Comparison of ENCODE assay signal across 31 mouse cellular contexts in genomic region chr16:29854805-29855565, GRCm38 (mm10).
A peak's percentile ranks its signal among the peaks of the same experiment; 100 is the strongest.
DNase-seq lines count a peak whose midpoint lies in the region; ATAC-seq lines count a peak whose summit lies in the region.
"Had no signal": no experiment of that assay in that cellular context is flagged by ENCODE, and none has a peak within 500 bp of the region (broad histone marks: within the 10 kb centered on the region; RNA-seq: fewer than 3 reads in every experiment).

No protein-coding gene starts in this region.

- no peaks in the 10 kb centered on the region for H3K9me3 ChIP-seq in hindbrain, embryonic 16.5 days (ENCODE audit: control insufficient read depth, low read length)
- H3K9me3 ChIP-seq in hindbrain, embryonic 11.5 days (ENCODE audit: control insufficient read depth, low read length), result no peaks in the 10 kb centered on the region
- H3K9me3 ChIP-seq in forebrain, embryonic 13.5 days (replicated peaks), result no peaks in the 10 kb centered on the region
- H3K9me3 ChIP-seq in kidney, embryonic 14.5 days (ENCODE audit: control insufficient read depth, low read length), result no peaks in the 10 kb centered on the region
- H3K9me3 ChIP-seq: embryonic facial prominence, embryonic 10.5 days; embryonic facial prominence, embryonic 15.5 days; heart, embryonic 10.5 days; heart, embryonic 15.5 days; liver, embryonic 12.5 days; megakaryocyte, embryonic 14.5 days; midbrain, embryonic 12.5 days; neural tube, embryonic 12.5 days had no signal

- no peak for DNase-seq in hindbrain, embryonic 11.5 days (ENCODE audit: low spot score)
- peak; percentile 46 for DNase-seq in retina, postnatal 1 day
- no peak for DNase-seq in retina, embryonic 14.5 days (ENCODE audit: low spot score)
- no peak for DNase-seq in embryo, embryonic 9.5 days (ENCODE audit: extremely low spot score)
- DNase-seq: adrenal gland, postnatal 25 days; cerebellum, adult 18-20 months; cerebellum, postnatal 14 days; gastrocnemius, postnatal 25 days; heart, adult 11 months; kidney, adult 2 months; kidney, postnatal 4 days; layer of hippocampus, postnatal 36 days; left cerebral cortex, postnatal 4 days; liver, postnatal 0 days; lung, postnatal 36 days; thymus, postnatal 25 days had no signal

- H3K27ac ChIP-seq in hindbrain, embryonic 16.5 days (ENCODE audit: low read depth, low read length), result no peak overlapping the region
- no peak overlapping the region for H3K27ac ChIP-seq in hindbrain, embryonic 11.5 days (ENCODE audit: low read depth, low read length)
- H3K27ac ChIP-seq in forebrain, embryonic 13.5 days, result no peak overlapping the region
- no peak overlapping the region for H3K27ac ChIP-seq in kidney, embryonic 14.5 days (ENCODE audit: low read depth, low read length)
- H3K27ac ChIP-seq: embryonic facial prominence, embryonic 10.5 days; embryonic facial prominence, embryonic 15.5 days; heart, embryonic 10.5 days; heart, embryonic 15.5 days; hindbrain, embryonic 14.5 days; kidney, postnatal 0 days; liver, embryonic 12.5 days; midbrain, embryonic 12.5 days; neural tube, embryonic 12.5 days had no signal

- no peak overlapping the region for H3K9ac ChIP-seq in hindbrain, embryonic 16.5 days (ENCODE audit: low read depth, low read length)
- no peak overlapping the region for H3K9ac ChIP-seq in hindbrain, embryonic 11.5 days (ENCODE audit: low read depth, low read length)
- H3K9ac ChIP-seq in forebrain, embryonic 13.5 days, result no peak overlapping the region
- H3K9ac ChIP-seq in kidney, embryonic 14.5 days (ENCODE audit: low read depth, low read length), result no peak overlapping the region
- H3K9ac ChIP-seq: embryonic facial prominence, embryonic 15.5 days; heart, embryonic 15.5 days; hindbrain, embryonic 14.5 days; liver, embryonic 12.5 days; liver, postnatal 0 days; midbrain, embryonic 12.5 days; neural tube, embryonic 12.5 days had no signal

- no peaks in the 10 kb centered on the region for H3K4me1 ChIP-seq in hindbrain, embryonic 16.5 days (ENCODE audit: control insufficient read depth, insufficient read depth, low read depth, low read length)
- no peaks in the 10 kb centered on the region for H3K4me1 ChIP-seq in hindbrain, embryonic 11.5 days (replicated peaks; ENCODE audit: control insufficient read depth, insufficient read depth, low read length)
- peaks cover 12% of the 10 kb centered on the region for H3K4me1 ChIP-seq in forebrain, embryonic 13.5 days
- H3K4me1 ChIP-seq in kidney, embryonic 14.5 days (ENCODE audit: control insufficient read depth, insufficient read depth, low read length), result 0 out of 2 replicates have a peak, but pooled peaks cover 4% of the 10 kb centered on the region
- H3K4me1 ChIP-seq: embryonic facial prominence, embryonic 15.5 days; neural tube, embryonic 12.5 days had no signal

- ATAC-seq in hindbrain, embryonic 16.5 days, result 0 out of 2 replicates have a peak, but pooled peaks have one; percentile 40
- ATAC-seq in hindbrain, embryonic 11.5 days (ENCODE audit: low FRiP score), result no peak
- ATAC-seq in forebrain, embryonic 13.5 days, result peak; percentile 77
- no peak for ATAC-seq in kidney, embryonic 14.5 days (ENCODE audit: low FRiP score, low TSS enrichment)
- ATAC-seq: inflammation-experienced regulatory T-cells, adult 6 months; liver, embryonic 12.5 days; liver, postnatal 0 days had no signal

- H3K4me3 ChIP-seq in hindbrain, embryonic 16.5 days (ENCODE audit: low read length), result no peak overlapping the region
- no peak overlapping the region for H3K4me3 ChIP-seq in hindbrain, embryonic 11.5 days (ENCODE audit: low read depth, low read length)
- H3K4me3 ChIP-seq in forebrain, embryonic 13.5 days, result no peak overlapping the region
- H3K4me3 ChIP-seq in kidney, embryonic 14.5 days (ENCODE audit: low read length), result no peak overlapping the region
- H3K4me3 ChIP-seq: embryonic facial prominence, embryonic 10.5 days; embryonic facial prominence, embryonic 15.5 days; heart, embryonic 10.5 days; heart, embryonic 15.5 days; liver, embryonic 12.5 days; megakaryocyte, embryonic 14.5 days; midbrain, embryonic 12.5 days; myocyte; neural tube, embryonic 12.5 days had no signal

- H3K36me3 ChIP-seq in hindbrain, embryonic 16.5 days (ENCODE audit: control insufficient read depth, insufficient read depth, low read length), result no peaks in the 10 kb centered on the region
- no peaks in the 10 kb centered on the region for H3K36me3 ChIP-seq in hindbrain, embryonic 11.5 days (ENCODE audit: control insufficient read depth, insufficient read depth, low read length)
- H3K36me3 ChIP-seq in forebrain, embryonic 13.5 days (ENCODE audit: poor library complexity, severe bottlenecking), result no peaks in the 10 kb centered on the region
- H3K36me3 ChIP-seq in kidney, embryonic 14.5 days (ENCODE audit: control insufficient read depth, insufficient read depth, low read length), result no peaks in the 10 kb centered on the region
- H3K36me3 ChIP-seq: embryonic facial prominence, embryonic 10.5 days; embryonic facial prominence, embryonic 15.5 days; heart, embryonic 10.5 days; heart, embryonic 15.5 days; liver, embryonic 12.5 days; midbrain, embryonic 12.5 days; neural tube, embryonic 12.5 days had no signal

- H3K27me3 ChIP-seq in hindbrain, embryonic 16.5 days (replicated peaks; ENCODE audit: control insufficient read depth, insufficient read depth, low read length), result peaks cover 3% of the 10 kb centered on the region; the same call in 1 of the 2 replicates
- peaks cover 2% of the 10 kb centered on the region; the same call in 1 of the 2 replicates for H3K27me3 ChIP-seq in hindbrain, embryonic 11.5 days (ENCODE audit: control insufficient read depth, insufficient read depth, low read length)
- H3K27me3 ChIP-seq in forebrain, embryonic 13.5 days, result peaks cover 11% of the 10 kb centered on the region; the same call in 1 of the 2 replicates
- H3K27me3 ChIP-seq in kidney, embryonic 14.5 days (ENCODE audit: control insufficient read depth, insufficient read depth, low read length), result no peaks in the 10 kb centered on the region; the same call in 1 of the 2 replicates
- H3K27me3 ChIP-seq: embryonic facial prominence, embryonic 15.5 days had no signal

- 83% methylated on average over 9 of the region's 9 CpGs for WGBS in hindbrain, embryonic 16.5 days
- WGBS in hindbrain, embryonic 11.5 days, result 85% methylated on average over 9 of the region's 9 CpGs
- 59% methylated on average over 9 of the region's 9 CpGs for WGBS in forebrain, embryonic 13.5 days
- 89% methylated on average over 9 of the region's 9 CpGs for WGBS in kidney, embryonic 14.5 days

- no peak overlapping the region for H3K4me2 ChIP-seq in hindbrain, embryonic 16.5 days (ENCODE audit: low read length)
- no peak overlapping the region for H3K4me2 ChIP-seq in hindbrain, embryonic 11.5 days (replicated peaks; ENCODE audit: low read depth, low read length)
- no peak overlapping the region for H3K4me2 ChIP-seq in forebrain, embryonic 13.5 days
- H3K4me2 ChIP-seq in kidney, embryonic 14.5 days (replicated peaks; ENCODE audit: low read depth, low read length), result no peak overlapping the region
- H3K4me2 ChIP-seq: embryonic facial prominence, embryonic 15.5 days; heart, embryonic 15.5 days; hindbrain, embryonic 14.5 days; liver, embryonic 12.5 days; midbrain, embryonic 12.5 days; neural tube, embryonic 12.5 days had no signal

Comparison
In these comparisons a context has a peak if more than half of its experiments do, and no peak if none do; other contexts are left out.
1. ATAC-seq: peak in hindbrain, embryonic 16.5 days (single experiment) and forebrain, embryonic 13.5 days (single experiment); none in hindbrain, embryonic 11.5 days (single experiment) and kidney, embryonic 14.5 days (single experiment).